Mouse (Mus musculus): ENCODE data around the gene Josd1. TPM values are rescaled to one million over a fixed set of nuclear protein-coding genes. Genes with fewer than 3 reads are reported as not detected.

Gene Josd1
- 37.0 TPM for polyA plus RNA-seq (2012; fragmentation: generic; extraction: Trizol)
- long read RNA-seq, experiment 1, transcript Josd1-201 (4 exons, 3,440 nt) = major isoform, 5 of 17 reads
- long read RNA-seq, experiment 1, partial matches to known transcripts = 0 of 17 reads
- long read RNA-seq, experiment 1, other reads (novel, unspliced or antisense) = 12 of 17 reads
- long read RNA-seq, experiment 2, transcript Josd1-201 (4 exons, 3,440 nt) = major isoform, 17 of 22 reads
- long read RNA-seq, experiment 2, partial matches to known transcripts = 1 of 22 reads
- long read RNA-seq, experiment 2, other reads (novel, unspliced or antisense) = 4 of 22 reads

DNA sequence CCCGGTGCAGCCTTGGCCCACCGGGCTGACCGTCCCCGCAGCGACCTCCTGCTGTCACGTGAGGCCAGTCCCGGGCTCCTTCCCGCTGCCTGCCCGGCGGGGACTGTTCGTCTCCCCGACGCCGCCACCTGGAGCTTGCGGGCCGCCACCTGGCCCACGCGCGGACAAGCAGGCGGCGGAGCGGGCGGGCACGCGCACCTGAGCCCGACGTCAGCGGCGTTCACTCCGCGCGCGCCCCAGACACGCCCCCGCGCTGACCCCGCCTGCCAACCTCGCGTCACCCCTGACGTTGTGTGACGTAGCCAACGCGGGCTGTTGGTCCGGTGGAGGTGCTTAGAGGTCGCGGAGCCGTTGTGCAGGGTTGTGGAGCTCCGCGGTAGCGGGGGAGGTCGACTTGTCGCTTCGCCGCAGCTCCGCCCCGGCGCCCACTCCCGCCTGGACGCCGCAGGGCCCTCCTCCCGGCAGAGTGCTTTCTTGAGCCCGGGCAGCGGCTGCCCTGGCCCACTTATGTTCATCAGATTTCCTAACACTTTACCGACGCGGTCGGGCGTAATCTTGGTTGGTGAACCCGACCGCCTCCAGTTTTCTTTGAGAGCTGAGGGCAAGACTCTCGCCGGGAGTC is at the start of gene Josd1:
TSS of gene Josd1 (minus strand) at position 274 of the 622 bp plus-strand sequence.
- Histone ChIP-seq H3K27me3 (ENCODE audit: control insufficient read depth, insufficient read depth, insufficient read length) (no peaks in the 10 kb centered on the region), H3K4me3 (ENCODE audit: insufficient read depth, poor library complexity, severe bottlenecking) (peak within 1 kb of the TSS; percentile 82), H3K36me3 (ENCODE audit: control insufficient read depth, insufficient read depth) (no peaks in the 10 kb centered on the region), H3K79me2 (ENCODE audit: control insufficient read depth, insufficient read depth) (peaks cover 69% of the 10 kb centered on the region), H3ac (ENCODE audit: control insufficient read depth, insufficient read length, low read depth) (peak within 1 kb of the TSS; percentile 89), H3K79me3 (ENCODE audit: low read depth) (peaks cover 57% of the 10 kb centered on the region)
- TF ChIP-seq USF1 (IDR thresholded peaks at IDR 0.05; ENCODE audit: low read depth) (peak; percentile 61), MYOD1 (IDR thresholded peaks at IDR 0.05; ENCODE audit: control insufficient read depth, insufficient read length, low read depth) (no peak), FOSL1 (IDR thresholded peaks at IDR 0.05; ENCODE audit: insufficient read depth, low read length, poor library complexity, severe bottlenecking) (no peak), CEBPB (IDR thresholded peaks at IDR 0.05; ENCODE audit: low read depth) (no peak)

DNA sequence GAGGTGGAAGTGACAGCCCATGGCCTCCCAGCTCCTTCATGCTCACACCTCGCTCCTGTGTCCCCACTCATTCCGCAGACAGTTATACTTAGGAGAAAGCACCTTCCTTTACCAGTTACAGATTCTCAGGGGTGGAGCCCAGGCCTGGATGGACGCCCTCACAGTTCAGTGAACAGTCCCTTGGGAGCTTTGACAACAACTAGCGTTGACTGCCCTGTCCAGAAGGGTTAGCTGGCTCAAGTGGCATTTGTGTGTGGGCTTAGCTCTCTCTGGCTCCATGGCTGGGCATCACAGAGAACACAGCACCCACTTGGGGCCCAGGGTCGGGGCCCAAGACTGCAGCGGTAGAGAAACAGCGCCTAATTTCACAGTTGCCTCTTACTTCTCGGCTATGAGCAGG is 46.6 kb upstream of the Josd1 start:
- no peak for TF ChIP-seq MYOD1 (IDR thresholded peaks at IDR 0.05; ENCODE audit: control insufficient read depth, insufficient read length, low read depth)
- TF ChIP-seq MYOG (IDR thresholded peaks at IDR 0.05; ENCODE audit: control insufficient read depth, extremely low read depth, insufficient read length) = no peak
- TF ChIP-seq CTCF (IDR thresholded peaks at IDR 0.05; ENCODE audit: control insufficient read depth, insufficient read depth, insufficient read length) = no peak
- TF ChIP-seq CEBPB (IDR thresholded peaks at IDR 0.05; ENCODE audit: low read depth) = no peak
- TF ChIP-seq FOSL1 (IDR thresholded peaks at IDR 0.05; ENCODE audit: insufficient read depth, low read length, poor library complexity, severe bottlenecking) = no peak
- no peak for TF ChIP-seq MAX (IDR thresholded peaks at IDR 0.05)
- TF ChIP-seq USF1 (IDR thresholded peaks at IDR 0.05; ENCODE audit: low read depth) = no peak
- H3K79me3 ChIP-seq (ENCODE audit: low read depth) = no peaks in the 10 kb centered on the region
- H3ac ChIP-seq (ENCODE audit: control insufficient read depth, insufficient read length, low read depth) = no peak overlapping the region
- H3K36me3 ChIP-seq (ENCODE audit: control insufficient read depth, insufficient read depth) = peaks cover 84% of the 10 kb centered on the region
- H3K79me2 ChIP-seq (ENCODE audit: control insufficient read depth, insufficient read depth) = peaks cover 3% of the 10 kb centered on the region
- no peak overlapping the region for H3K4me3 ChIP-seq (ENCODE audit: insufficient read depth, poor library complexity, severe bottlenecking)
- no peaks in the 10 kb centered on the region for H3K27me3 ChIP-seq (ENCODE audit: control insufficient read depth, insufficient read depth, insufficient read length)

DNA sequence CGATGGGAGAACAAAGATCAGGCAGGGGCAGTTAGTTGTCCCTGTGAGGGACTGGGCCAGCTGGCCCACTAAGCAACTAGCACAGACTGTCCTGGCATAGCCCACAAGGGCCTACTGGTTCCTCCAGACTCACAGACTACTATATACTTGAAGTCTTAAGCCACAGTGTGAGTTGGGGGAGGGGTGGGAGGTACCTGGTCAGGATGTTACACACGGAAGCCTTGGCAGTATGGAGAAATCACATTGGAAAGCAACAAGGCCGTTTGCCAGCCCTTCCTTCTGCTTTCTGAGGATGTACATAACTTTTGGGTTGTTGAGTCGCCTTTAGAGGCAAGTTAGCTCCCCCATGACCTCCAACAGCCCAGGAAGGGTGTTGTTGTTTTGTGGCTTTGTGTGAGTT is 45.9 kb upstream of the Josd1 start:
- TF ChIP-seq USF1 (IDR thresholded peaks at IDR 0.05; ENCODE audit: low read depth) (no peak), MYOG (IDR thresholded peaks at IDR 0.05; ENCODE audit: control insufficient read depth, extremely low read depth, insufficient read length) (no peak), CTCF (IDR thresholded peaks at IDR 0.05; ENCODE audit: control insufficient read depth, insufficient read depth, insufficient read length) (no peak), MAX (IDR thresholded peaks at IDR 0.05) (no peak), MYOD1 (IDR thresholded peaks at IDR 0.05; ENCODE audit: control insufficient read depth, insufficient read length, low read depth) (no peak), CEBPB (IDR thresholded peaks at IDR 0.05; ENCODE audit: low read depth) (no peak), FOSL1 (IDR thresholded peaks at IDR 0.05; ENCODE audit: insufficient read depth, low read length, poor library complexity, severe bottlenecking) (no peak)
- no peaks in the 10 kb centered on the region for H3K79me2 ChIP-seq (ENCODE audit: control insufficient read depth, insufficient read depth)
- peaks cover 84% of the 10 kb centered on the region for H3K36me3 ChIP-seq (ENCODE audit: control insufficient read depth, insufficient read depth)
- no peaks in the 10 kb centered on the region for H3K79me3 ChIP-seq (ENCODE audit: low read depth)
- no peak overlapping the region for H3ac ChIP-seq (ENCODE audit: control insufficient read depth, insufficient read length, low read depth)
- no peaks in the 10 kb centered on the region for H3K27me3 ChIP-seq (ENCODE audit: control insufficient read depth, insufficient read depth, insufficient read length)
- H3K4me3 ChIP-seq (ENCODE audit: insufficient read depth, poor library complexity, severe bottlenecking) = no peak overlapping the region

DNA sequence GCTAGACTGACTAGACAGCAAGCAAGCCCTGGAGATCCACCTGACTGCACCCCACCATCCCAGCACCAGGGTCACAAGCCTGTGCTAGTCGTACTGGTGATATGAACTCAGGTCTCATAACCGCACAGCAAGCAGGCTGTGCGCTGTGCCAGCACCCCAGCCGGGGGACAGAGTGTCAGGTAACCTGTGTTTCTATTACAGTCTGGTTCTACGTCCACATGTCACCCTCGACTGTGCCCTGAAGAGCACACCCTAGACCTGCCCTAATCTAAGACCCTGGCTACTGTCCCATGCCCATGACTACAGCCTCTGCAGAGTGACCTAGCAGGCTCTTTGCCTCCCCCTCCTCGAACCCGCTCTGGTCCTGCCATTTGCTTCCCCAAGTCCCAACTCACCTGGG is 45.5 kb upstream of the Josd1 start:
- H3K79me3 ChIP-seq (ENCODE audit: low read depth) = no peaks in the 10 kb centered on the region
- peaks cover 85% of the 10 kb centered on the region for H3K36me3 ChIP-seq (ENCODE audit: control insufficient read depth, insufficient read depth)
- no peak overlapping the region for H3ac ChIP-seq (ENCODE audit: control insufficient read depth, insufficient read length, low read depth)
- H3K79me2 ChIP-seq (ENCODE audit: control insufficient read depth, insufficient read depth) = no peaks in the 10 kb centered on the region
- TF ChIP-seq CTCF (IDR thresholded peaks at IDR 0.05; ENCODE audit: control insufficient read depth, insufficient read depth, insufficient read length) = no peak
- no peak for TF ChIP-seq USF1 (IDR thresholded peaks at IDR 0.05; ENCODE audit: low read depth)
- no peak for TF ChIP-seq CEBPB (IDR thresholded peaks at IDR 0.05; ENCODE audit: low read depth)
- H3K27me3 ChIP-seq (ENCODE audit: control insufficient read depth, insufficient read depth, insufficient read length) = no peaks in the 10 kb centered on the region
- no peak overlapping the region for H3K4me3 ChIP-seq (ENCODE audit: insufficient read depth, poor library complexity, severe bottlenecking)

DNA sequence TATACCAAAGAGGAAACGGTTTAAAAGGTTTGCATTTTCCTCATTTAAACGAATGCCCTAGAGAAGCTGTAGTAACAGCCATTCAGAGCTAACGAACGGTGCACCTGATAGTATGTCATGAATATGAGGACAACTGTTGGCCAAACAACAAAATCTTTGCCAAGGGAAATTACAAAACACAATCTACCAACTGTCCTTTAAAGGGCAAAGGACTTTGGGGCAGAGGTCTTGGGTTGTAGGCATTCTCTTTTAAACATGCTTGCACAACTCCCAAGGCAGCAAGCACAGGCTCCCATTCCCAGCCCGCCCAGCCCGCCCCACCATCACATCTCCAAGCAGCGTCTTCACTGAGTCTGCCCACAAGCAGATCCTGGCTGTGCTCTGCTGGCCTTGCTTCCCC is 43.8 kb upstream of the Josd1 start:
- TF ChIP-seq CEBPB (IDR thresholded peaks at IDR 0.05; ENCODE audit: low read depth) (no peak), USF1 (IDR thresholded peaks at IDR 0.05; ENCODE audit: low read depth) (no peak), MYOD1 (IDR thresholded peaks at IDR 0.05; ENCODE audit: control insufficient read depth, insufficient read length, low read depth) (no peak), MAX (IDR thresholded peaks at IDR 0.05) (no peak), MYOG (IDR thresholded peaks at IDR 0.05; ENCODE audit: control insufficient read depth, extremely low read depth, insufficient read length) (no peak), CTCF (IDR thresholded peaks at IDR 0.05; ENCODE audit: control insufficient read depth, insufficient read depth, insufficient read length) (no peak), FOSL1 (IDR thresholded peaks at IDR 0.05; ENCODE audit: insufficient read depth, low read length, poor library complexity, severe bottlenecking) (no peak)
- Histone ChIP-seq H3ac (ENCODE audit: control insufficient read depth, insufficient read length, low read depth) (no peak overlapping the region), H3K79me2 (ENCODE audit: control insufficient read depth, insufficient read depth) (no peaks in the 10 kb centered on the region), H3K79me3 (ENCODE audit: low read depth) (no peaks in the 10 kb centered on the region), H3K27me3 (ENCODE audit: control insufficient read depth, insufficient read depth, insufficient read length) (no peaks in the 10 kb centered on the region), H3K4me3 (ENCODE audit: insufficient read depth, poor library complexity, severe bottlenecking) (no peak overlapping the region), H3K36me3 (ENCODE audit: control insufficient read depth, insufficient read depth) (peaks cover 87% of the 10 kb centered on the region)
